Mouse (Mus musculus) limb, embryonic 10.5 days (tissue): ENCODE data around the gene Sfmbt1. TPM values are rescaled to one million over a fixed set of nuclear protein-coding genes. Genes with fewer than 3 reads are reported as not detected.
A peak's percentile ranks its signal among the peaks of the same experiment; 100 is the strongest.
"Not testable (repeated sequence)": the region's sequence is repeated elsewhere in the genome, so short reads cannot be mapped to it uniquely, and the experiment has no call there.

Experiments used
- DNase-seq: peaks from one replicate; pipeline ENCODE4 v3.0.0-alpha.2; 2017; ENCODE audit warnings: low spot score
- H3K27ac ChIP-seq: fragments of 300-500 bp; sonication (generic); 2 replicates; pipeline ENCODE4 v1.5.1; 2016; ENCODE audit warnings: mild to moderate bottlenecking
- H3K27me3 ChIP-seq: fragments of 300-500 bp; sonication (generic); 2 replicates; pipeline ENCODE4 v1.6.1; 2016; ENCODE audit warnings: low read depth, mild to moderate bottlenecking; ENCODE audit not compliant: poor library complexity, severe bottlenecking
- H3K36me3 ChIP-seq: fragments of 300-500 bp; sonication (generic); 2 replicates; pipeline ENCODE4 v1.6.1; 2016; ENCODE audit warnings: mild to moderate bottlenecking, moderate library complexity
- H3K4me1 ChIP-seq: fragments of 300-500 bp; sonication (generic); 2 replicates; pipeline ENCODE4 v1.6.1; 2016
- H3K4me3 ChIP-seq: fragments of 300-500 bp; sonication (generic); 2 replicates; pipeline ENCODE4 v1.5.1; 2016; ENCODE audit warnings: mild to moderate bottlenecking, moderate library complexity
- H3K9me3 ChIP-seq: fragments of 300-500 bp; sonication (generic); replicated peaks from 2 replicates; pipeline ENCODE4 v1.6.1; 2016; ENCODE audit warnings: mild to moderate bottlenecking
- WGBS: fragments of 180-500 bp; shearing (Covaris S2); methylation state at CpG from one replicate; pipeline ENCODE4 v1.1.7; 2016; 5-methylcytosine and 5-hydroxymethylcytosine counted together
- polyA plus RNA-seq: library from polyadenylated mRNA; unstranded; fragments of >200 nt; fragmentation: Nextera tagmentation; extraction: Ambion mirVana; gene quantifications from 2 replicates; pipeline ENCODE4 v1.2.1, GENCODE M21; 2016

Sfmbt1 gene
- polyA plus RNA-seq, 1 experiment from 2014 or later = 16.5 TPM

DNA sequence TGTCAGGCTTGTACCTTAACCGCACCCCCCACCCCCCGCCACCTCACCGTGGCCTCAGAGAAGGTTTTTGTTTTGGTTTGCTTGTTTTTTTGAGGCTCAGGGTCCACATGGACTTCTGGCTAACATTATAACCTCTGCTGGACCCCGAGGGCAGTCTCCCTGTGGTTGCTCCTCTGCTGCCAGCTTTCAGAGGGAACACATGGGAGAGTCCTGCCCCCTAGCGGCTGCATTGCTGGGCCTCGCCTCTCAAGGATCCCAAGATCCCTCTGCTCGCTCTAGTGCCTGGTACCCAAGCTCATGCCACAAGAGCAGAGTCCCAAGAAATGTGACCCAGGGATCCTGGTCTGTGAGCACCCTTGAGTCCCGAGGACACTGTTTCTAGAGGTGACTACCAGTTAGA, 15.0 kb upstream of the Sfmbt1 start:
- H3K4me1 ChIP-seq = peaks cover 7% of the 10 kb centered on the region; the same call in 1 of the 2 replicates
- H3K27ac ChIP-seq = no peak overlapping the region
- WGBS = 29% methylated on average over 8 of the region's 8 CpGs
- no peaks in the 10 kb centered on the region for H3K9me3 ChIP-seq
- no peak overlapping the region for H3K4me3 ChIP-seq
- peak; percentile 82 for DNase-seq
- H3K36me3 ChIP-seq = no peaks in the 10 kb centered on the region
- no peaks in the 10 kb centered on the region for H3K27me3 ChIP-seq

DNA sequence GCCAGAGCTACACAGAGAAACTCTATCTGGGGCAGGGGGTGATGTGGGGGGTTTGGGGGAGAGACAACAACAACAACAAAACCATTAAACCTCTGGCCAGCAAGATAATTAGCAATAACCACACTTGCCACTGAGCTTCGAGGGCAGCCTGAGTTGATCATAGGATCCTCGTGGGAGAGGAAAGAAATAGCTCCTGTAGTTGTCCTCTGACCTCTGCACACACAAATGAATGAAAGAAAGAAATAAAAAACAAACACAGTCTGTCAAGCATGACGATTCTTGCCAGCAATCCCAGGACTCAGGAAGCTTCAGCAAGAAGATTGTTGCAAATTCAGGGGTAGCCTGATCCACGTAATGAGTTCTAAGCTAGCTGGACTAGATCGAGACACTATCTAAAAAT, 12.1 kb upstream of the Sfmbt1 start:
- H3K4me3 ChIP-seq = no peak overlapping the region
- no peak for DNase-seq
- peaks cover 5% of the 10 kb centered on the region; the same call in 1 of the 2 replicates for H3K4me1 ChIP-seq
- no peaks in the 10 kb centered on the region for H3K36me3 ChIP-seq
- 62% methylated on average over 5 of the region's 5 CpGs for WGBS
- H3K27ac ChIP-seq = no peak overlapping the region
- H3K27me3 ChIP-seq = no peaks in the 10 kb centered on the region
- no peaks in the 10 kb centered on the region for H3K9me3 ChIP-seq

GRCm38 (mm10) chr14:30703079-30703478, 11.6 kb upstream of the Sfmbt1 start:
- no peaks in the 10 kb centered on the region for H3K9me3 ChIP-seq
- no peaks in the 10 kb centered on the region for H3K27me3 ChIP-seq
- 0 out of 2 replicates have a peak, but pooled peaks cover 3% of the 10 kb centered on the region for H3K4me1 ChIP-seq
- DNase-seq = no peak
- WGBS = 86% methylated on average over 5 of the region's 5 CpGs
- H3K27ac ChIP-seq = no peak overlapping the region
- no peaks in the 10 kb centered on the region for H3K36me3 ChIP-seq
- no peak overlapping the region for H3K4me3 ChIP-seq

DNA sequence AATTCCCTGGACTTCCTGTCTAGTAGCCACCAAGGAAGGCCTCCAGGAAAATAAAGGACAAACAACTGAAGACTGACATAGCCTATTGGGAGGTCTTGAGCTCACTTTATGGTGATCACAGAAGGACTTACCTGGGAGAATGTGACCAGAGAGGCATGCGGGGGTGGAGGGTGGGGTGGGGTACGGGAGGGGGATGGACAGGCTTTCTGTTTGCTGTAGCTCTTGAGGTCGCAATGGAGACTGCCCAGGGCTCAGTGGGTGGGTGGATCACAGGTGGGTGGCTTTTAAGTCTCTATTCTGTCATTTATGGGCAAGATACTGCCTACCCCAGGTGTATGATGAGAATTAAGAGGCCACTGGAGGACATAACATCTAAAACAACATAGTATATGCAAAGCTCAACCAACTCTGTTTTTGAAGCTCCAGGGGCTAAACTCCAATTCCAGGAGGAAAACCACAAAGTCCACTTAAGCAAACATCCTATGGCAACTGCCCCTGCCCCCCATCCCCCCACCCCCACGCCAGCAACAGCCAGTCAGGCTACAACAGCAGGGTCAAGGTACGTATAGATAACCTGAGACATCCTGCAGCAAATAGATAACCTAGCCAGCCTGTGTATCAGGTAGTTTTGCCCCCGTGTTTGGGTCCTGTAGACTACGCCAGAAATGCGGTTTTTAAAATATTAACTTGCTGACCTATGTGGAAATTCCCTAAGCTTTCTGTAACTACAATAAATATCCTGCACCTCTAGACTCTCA, 10.4 kb upstream of the Sfmbt1 start:
- peak; percentile 12 for DNase-seq
- Histone ChIP-seq H3K27me3 (no peaks in the 10 kb centered on the region), H3K4me1 (0 out of 2 replicates have a peak, but pooled peaks cover 3% of the 10 kb centered on the region), H3K27ac (no peak overlapping the region), H3K4me3 (no peak overlapping the region), H3K36me3 (no peaks in the 10 kb centered on the region), H3K9me3 (no peaks in the 10 kb centered on the region)
- WGBS = 84% methylated on average over 8 of the region's 8 CpGs

DNA sequence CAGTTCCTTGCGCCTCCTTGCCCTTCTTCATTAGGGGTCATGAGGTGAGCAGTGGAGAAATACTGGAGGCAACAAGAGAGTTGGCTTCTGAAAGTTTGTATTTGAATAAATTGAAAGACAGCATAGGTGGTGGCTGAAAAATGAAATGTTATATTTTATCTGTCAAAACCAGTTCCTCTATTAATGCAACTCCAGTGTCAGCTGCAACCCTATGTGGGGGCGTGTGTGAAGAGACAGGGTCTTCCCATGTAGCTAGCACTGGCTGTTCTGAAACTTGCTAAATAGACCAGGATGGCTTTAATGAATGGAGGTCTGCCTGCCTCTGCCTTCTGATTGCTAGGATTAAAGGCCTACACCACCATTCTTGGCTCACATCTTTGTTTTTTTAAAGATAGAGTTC, 2.8 kb upstream of the Sfmbt1 start:
- Histone ChIP-seq H3K4me3 (no peak overlapping the region), H3K27me3 (peaks cover 17% of the 10 kb centered on the region), H3K27ac (no peak overlapping the region), H3K4me1 (peaks cover 11% of the 10 kb centered on the region), H3K36me3 (no peaks in the 10 kb centered on the region), H3K9me3 (no peaks in the 10 kb centered on the region)
- DNase-seq = no peak
- WGBS = 89% methylated on average over 2 of the region's 2 CpGs

- peaks cover 17% of the 10 kb centered on the region for H3K27me3 ChIP-seq
- no peak for DNase-seq
- H3K4me1 ChIP-seq = peaks cover 13% of the 10 kb centered on the region
- 86% methylated on average over 1 of the region's 1 CpGs for WGBS
- H3K27ac ChIP-seq = no peak overlapping the region
- no peaks in the 10 kb centered on the region for H3K9me3 ChIP-seq
- no peaks in the 10 kb centered on the region for H3K36me3 ChIP-seq
- no peak overlapping the region for H3K4me3 ChIP-seq
Observed at GRCm38 (mm10) chr14:30713769-30714168, 880 bp upstream of the Sfmbt1 start.

DNA sequence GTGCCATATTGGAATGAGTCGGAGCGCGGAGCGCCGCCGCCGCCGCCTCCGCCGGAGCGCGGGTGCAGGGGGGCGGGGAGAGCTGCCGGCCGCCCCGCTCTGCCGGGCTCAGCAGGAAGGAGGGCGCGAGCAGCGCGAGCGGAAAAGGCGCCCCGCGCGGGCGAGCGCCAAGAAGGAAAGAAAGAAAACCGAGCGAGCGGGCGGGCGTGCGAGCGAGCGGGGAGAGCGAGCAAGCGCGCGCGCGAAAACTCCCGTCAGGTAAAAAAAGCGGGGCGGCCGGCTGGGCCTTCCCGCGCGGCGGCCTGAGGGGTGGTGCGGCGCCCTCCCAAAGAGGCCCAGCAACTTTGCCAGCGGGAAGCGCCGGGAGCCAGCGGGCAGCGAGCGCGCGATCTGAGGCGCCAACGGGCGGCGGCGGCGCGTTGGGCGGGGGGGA, 985 bp downstream of the Sfmbt1 start:
- Histone ChIP-seq H3K4me1 (peaks cover 13% of the 10 kb centered on the region), H3K9me3 (no peaks in the 10 kb centered on the region), H3K27me3 (peaks cover 17% of the 10 kb centered on the region), H3K36me3 (no peaks in the 10 kb centered on the region), H3K4me3 (peak overlapping the region; percentile 90), H3K27ac (peak overlapping the region; percentile 96)
- peak; percentile 86 for DNase-seq
- WGBS = 0% methylated on average over 66 of the region's 68 CpGs

DNA sequence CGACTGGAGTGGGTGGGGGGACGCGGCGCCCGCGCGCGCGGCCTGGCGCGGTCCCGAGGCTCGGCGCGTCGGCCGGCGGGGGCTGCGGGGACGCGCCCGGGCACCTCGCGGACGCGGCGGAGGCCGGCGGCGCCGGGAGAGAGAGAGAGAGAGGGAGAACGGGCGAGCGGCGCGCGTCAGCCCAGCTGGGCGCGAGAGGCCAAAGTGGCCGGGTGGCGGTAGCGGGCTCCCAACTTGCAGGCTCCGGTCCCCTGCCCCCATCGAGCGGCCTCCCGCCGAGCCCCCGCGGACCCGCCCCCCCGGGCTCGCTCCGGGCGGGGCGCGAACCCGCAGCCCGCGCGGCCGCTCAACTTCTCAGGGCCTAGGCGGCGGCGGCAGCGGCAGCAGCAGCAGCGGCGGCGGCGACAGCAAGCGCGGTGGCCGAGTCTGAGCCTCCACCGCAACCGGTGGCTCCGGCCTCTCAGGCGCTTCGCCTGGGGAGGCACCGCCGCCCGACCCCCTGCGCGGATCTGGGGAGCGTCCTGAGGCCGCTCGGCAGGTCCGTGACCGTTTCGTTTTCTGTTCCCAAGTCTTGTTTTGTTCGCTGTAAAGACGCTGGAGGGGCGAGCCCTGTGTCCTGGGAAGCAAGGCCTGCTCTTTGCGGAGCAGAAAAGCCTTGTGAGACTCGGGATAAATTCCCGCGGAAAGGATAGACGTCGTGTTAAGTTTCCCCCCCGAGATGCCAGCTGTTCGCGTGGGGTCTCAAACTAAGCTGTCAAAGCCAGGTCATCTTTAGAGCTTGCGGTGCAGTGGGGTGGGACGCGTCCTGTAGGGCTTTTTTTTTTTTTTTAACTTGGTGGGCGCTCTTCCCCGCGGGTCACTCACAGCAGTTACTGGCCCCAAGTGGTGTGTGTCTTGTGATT, 1.7 kb downstream of the Sfmbt1 start:
- H3K9me3 ChIP-seq = no peaks in the 10 kb centered on the region
- H3K4me3 ChIP-seq = peak overlapping the region; percentile 90
- peaks cover 17% of the 10 kb centered on the region for H3K27me3 ChIP-seq
- peak overlapping the region; percentile 96 for H3K27ac ChIP-seq
- H3K4me1 ChIP-seq = peaks cover 13% of the 10 kb centered on the region
- DNase-seq = peak; percentile 85
- no peaks in the 10 kb centered on the region for H3K36me3 ChIP-seq
- WGBS = under 1% methylated on average over 86 of the region's 106 CpGs

DNA sequence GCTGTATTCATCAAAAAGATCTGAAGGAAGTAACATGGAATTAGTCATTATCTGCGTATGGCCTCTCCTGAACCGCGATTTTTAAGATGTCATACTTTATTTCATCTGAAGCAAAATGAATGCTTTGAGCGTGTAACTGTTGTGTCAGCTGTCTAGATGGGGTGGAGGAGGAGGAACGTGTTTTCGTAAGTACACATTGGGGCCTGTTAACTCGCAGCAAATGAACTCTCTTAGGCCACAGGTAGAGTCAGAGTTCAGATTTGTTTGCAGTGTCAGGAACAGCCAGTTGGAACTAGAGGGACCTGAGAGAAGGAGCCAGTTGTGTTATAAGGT, 2.3 kb downstream of the Sfmbt1 start:
- Histone ChIP-seq H3K4me3 (peak overlapping the region; percentile 90), H3K4me1 (peaks cover 13% of the 10 kb centered on the region), H3K36me3 (no peaks in the 10 kb centered on the region), H3K9me3 (no peaks in the 10 kb centered on the region), H3K27ac (no peak overlapping the region), H3K27me3 (peaks cover 17% of the 10 kb centered on the region)
- DNase-seq = no peak
- WGBS = 8% methylated on average over 7 of the region's 7 CpGs

- WGBS = 94% methylated on average over 1 of the region's 1 CpGs
- DNase-seq, H3K9me3 ChIP-seq, H3K4me3 ChIP-seq, H3K27ac ChIP-seq, H3K36me3 ChIP-seq: not testable (repeated sequence)
- Histone ChIP-seq H3K27me3 (peaks cover 17% of the 10 kb centered on the region), H3K4me1 (peaks cover 13% of the 10 kb centered on the region)
Observed at GRCm38 (mm10) chr14:30718696-30719095, 4.0 kb downstream of the Sfmbt1 start.

DNA sequence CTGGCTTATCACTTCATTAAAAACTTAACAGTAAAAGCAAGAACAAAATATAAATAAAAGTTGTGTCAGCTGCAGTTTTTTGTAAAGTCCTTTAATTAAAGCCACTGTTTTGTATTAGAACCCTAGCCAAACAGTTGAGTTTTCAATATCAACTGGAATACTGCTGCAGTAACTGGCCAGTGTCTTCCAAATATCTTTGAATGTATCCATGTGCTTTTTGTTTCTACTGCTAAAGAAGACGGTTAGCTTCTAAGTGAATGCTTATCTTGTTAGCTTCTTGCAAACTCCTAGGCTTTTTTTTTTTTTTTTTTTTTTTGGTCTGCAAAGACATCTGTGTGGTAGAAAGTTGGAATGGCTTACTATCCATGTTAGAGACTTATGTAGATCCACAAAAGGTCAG, 4.9 kb downstream of the Sfmbt1 start:
- Histone ChIP-seq H3K27me3 (peaks cover 9% of the 10 kb centered on the region), H3K27ac (no peak overlapping the region), H3K9me3 (no peaks in the 10 kb centered on the region), H3K4me1 (peaks cover 13% of the 10 kb centered on the region), H3K36me3 (no peaks in the 10 kb centered on the region), H3K4me3 (no peak overlapping the region)
- 84% methylated on average over 1 of the region's 1 CpGs for WGBS
- DNase-seq = no peak

- peaks cover 2% of the 10 kb centered on the region; the same call in 1 of the 2 replicates for H3K4me1 ChIP-seq
- no peak overlapping the region for H3K4me3 ChIP-seq
- H3K36me3 ChIP-seq = no peaks in the 10 kb centered on the region
- no peaks in the 10 kb centered on the region for H3K9me3 ChIP-seq
- H3K27me3 ChIP-seq = no peaks in the 10 kb centered on the region
- H3K27ac ChIP-seq = no peak overlapping the region
- 90% methylated on average over 1 of the region's 1 CpGs for WGBS
- no peak for DNase-seq
Observed at GRCm38 (mm10) chr14:30721850-30722249, 7.2 kb downstream of the Sfmbt1 start.

DNA sequence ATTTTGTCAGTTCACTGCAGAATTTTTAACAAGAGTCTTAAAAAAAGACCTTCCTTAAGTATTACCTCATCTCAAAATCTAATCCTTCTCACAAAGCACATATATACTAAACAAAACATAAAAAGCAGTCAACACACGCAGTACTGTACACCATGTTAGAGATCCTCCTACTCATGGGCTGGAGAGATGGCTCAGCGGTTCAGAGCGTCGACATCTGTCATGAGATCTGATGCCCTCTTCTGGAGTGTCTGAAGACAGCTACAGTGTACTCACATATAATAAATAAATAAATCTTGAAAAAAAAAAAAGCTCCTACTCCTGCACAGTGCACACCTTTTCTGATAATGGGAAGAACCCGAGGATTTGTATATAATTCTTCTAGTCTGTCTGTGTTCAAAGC, 7.8 kb downstream of the Sfmbt1 start:
- H3K4me3 ChIP-seq = no peak overlapping the region
- DNase-seq = no peak
- no peaks in the 10 kb centered on the region for H3K36me3 ChIP-seq
- 90% methylated on average over 5 of the region's 5 CpGs for WGBS
- no peak overlapping the region for H3K27ac ChIP-seq
- no peaks in the 10 kb centered on the region for H3K4me1 ChIP-seq
- no peaks in the 10 kb centered on the region for H3K27me3 ChIP-seq
- H3K9me3 ChIP-seq = no peaks in the 10 kb centered on the region
